Mouse (Mus musculus) thymus, postnatal 0 days (tissue): ENCODE data around the gene Abcb1a. TPM values are rescaled to one million over a fixed set of nuclear protein-coding genes. Genes with fewer than 3 reads are reported as not detected.

Experiments used
- DNase-seq: peaks from one replicate; pipeline ENCODE4 v3.0.0-alpha.2; 2015; ENCODE audit warnings: low spot score
- polyA plus RNA-seq: library from polyadenylated mRNA; unstranded; fragments of >200 nt; fragmentation: Nextera tagmentation; extraction: Ambion mirVana; gene quantifications from 2 replicates; pipeline ENCODE4 v1.2.1, GENCODE M21; 2015

Gene Abcb1a
- 0.36 and 0.41 TPM in 2 replicates for polyA plus RNA-seq

DNA sequence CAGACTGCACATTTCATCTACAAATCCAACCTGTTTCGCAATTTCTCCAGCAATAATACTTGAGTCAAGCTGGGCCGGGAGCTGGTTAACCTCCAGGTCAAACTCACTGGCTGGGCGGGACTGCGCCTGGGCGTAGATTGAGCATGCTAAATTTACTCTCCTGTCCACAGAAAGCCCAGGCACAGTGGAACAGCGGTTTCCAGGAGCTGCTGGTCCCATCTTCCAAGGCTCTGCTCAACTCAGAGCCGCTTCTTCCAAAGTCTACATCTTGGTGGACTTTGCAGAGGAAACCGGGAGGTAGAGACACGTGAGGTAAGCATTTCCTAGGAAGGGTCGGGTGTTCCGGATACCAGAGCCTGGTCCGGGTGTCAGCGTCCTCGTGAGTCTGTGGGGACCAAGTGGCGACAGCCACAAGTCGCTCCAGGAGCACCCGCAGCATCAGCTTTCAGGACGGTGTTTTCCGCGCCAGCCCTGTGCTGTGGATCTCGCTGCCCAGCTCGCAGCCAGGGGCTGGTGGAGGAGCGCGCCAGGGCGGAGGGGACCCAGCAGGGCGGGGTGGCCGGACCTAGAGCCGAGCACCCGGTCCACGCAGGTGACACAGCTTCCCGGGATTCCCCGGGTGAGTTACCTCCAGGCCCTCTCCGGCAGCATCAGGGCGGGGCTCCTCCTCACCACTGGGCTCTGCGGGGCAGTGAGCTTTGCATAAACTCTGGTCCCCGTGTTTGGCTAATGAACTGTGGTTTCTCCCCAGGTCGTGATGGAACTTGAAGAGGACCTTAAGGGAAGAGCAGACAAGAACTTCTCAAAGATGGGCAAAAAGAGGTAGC, at the start of gene Abcb1a:
TSS of gene Abcb1a (plus strand) at position 167 of the 827 bp plus-strand sequence.
- DNase-seq, result no peak

GRCm38 (mm10) chr5:8622071-8622595, 37.7 kb upstream of the Abcb1a start:
- no peak for DNase-seq

DNA sequence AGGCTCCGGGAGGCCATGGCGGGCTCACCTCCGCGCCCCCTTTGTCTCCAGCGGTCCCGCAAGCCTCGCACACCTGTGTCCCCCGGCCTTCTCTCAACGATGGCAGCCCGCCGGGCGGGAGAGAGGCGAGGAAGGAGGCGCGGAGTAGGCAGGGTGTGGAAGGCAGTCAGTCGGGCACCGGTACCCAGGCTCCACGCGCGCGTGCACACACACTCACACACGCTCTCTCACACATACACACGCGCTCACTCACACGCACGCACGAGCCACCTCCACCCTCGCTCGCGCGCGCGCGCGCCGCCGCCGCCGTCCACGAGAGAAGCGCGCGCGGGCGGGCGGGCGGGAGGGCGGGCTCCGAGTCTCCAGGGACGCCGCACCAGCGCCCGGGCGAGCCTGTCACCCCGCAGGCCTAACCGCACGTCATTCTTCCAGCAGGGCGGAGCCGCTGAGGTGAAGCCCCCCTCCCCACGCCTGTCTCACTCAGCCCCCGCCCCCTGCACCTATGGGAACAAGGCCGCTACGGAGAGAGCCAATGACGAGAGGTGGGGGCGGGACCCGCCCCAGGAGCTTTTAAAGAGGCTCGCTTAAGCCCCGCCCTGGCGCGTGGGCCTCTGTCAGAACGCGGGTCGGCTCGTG, 37.2 kb upstream of the Abcb1a start, which contains the start of gene Rundc3b:
TSS of gene Rundc3b (minus strand) at position 357 of the 636 bp plus-strand sequence.
- DNase-seq, result peak; percentile 96

DNA sequence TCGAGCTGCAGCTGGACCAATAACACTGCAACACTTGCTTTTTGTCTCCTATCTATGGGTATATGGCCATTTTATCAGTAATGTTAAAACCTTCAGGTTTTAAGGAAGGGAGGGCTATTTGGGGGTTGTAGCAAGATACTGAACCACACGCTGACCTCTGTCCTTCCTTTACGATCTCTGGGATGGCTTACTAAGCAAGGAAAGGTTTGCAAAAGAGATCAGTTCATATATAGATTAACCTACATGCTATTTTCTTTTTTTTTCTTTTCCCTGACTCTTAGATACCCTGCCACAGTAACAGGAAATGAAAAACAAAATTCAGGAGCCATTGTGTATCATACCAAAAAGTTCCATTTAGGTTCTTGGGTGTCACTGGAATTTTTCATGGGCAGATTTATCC, 27.0 kb upstream of the Abcb1a start:
- no peak for DNase-seq

GRCm38 (mm10) chr5:8634489-8634975, 25.3 kb upstream of the Abcb1a start:
- DNase-seq, result no peak

- DNase-seq, result no peak
Observed at GRCm38 (mm10) chr5:8648300-8648699, 11.6 kb upstream of the Abcb1a start.

GRCm38 (mm10) chr5:8648774-8649173, 11.1 kb upstream of the Abcb1a start:
- no peak for DNase-seq

- no peak for DNase-seq
Observed at GRCm38 (mm10) chr5:8652085-8652484, 7.8 kb upstream of the Abcb1a start.

GRCm38 (mm10) chr5:8660738-8661151, 868 bp downstream of the Abcb1a start:
- DNase-seq, result no peak

- no peak for DNase-seq
Observed at GRCm38 (mm10) chr5:8664678-8665077, 4.8 kb downstream of the Abcb1a start.

GRCm38 (mm10) chr5:8667758-8668474, 8.0 kb downstream of the Abcb1a start:
- DNase-seq, result no peak

DNA sequence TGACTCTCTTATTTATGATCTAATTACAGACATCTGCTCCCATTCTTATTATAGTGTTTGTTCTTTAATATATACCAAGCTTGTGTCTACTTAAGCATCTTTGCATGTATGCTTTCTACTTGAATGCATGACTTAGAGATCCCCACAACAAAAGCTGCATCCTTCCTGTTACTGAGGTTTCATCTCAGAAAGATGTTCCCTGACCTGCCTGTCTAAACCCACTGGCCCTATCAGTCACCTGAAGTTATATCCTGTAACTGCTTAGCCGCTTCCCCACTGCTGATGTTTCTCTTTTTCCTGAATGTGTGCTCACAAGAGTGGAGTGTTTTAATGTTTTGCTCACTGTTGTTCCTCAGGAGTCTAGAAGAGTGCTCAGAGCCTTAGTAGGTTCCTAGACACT, 9.7 kb downstream of the Abcb1a start:
- no peak for DNase-seq

DNA sequence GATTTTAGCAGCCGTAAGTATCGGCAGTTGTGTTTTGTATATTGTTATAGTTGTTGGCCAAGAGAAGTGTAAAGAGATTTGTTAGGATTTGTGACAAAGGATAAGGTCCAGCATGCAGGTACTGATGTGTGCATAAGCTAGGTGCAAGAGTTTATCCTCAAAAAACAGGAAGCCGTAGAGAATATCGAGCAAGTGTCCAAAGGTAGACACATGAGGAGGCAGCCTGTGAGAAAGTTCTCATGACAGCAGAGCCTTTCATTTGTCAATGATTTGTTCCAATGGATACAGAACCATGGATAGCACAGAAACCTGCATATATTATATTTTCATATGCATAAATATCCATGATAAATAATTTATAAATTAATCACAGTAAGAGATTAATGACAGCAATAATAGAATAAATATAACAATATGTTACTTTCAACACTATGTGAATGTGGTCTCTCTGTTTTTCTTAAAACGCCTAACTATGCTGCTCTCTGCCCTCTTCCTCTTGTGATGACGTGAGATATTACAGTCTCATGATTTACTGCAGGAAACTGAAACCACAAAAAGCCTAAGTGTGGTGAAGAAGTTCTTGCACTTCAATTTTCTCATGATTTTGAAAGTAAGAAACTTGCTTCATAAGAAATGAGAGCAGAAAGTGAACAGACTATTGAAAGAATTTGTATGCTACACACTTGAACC, 15.5 kb downstream of the Abcb1a start:
- DNase-seq, result peak; percentile 73

DNA sequence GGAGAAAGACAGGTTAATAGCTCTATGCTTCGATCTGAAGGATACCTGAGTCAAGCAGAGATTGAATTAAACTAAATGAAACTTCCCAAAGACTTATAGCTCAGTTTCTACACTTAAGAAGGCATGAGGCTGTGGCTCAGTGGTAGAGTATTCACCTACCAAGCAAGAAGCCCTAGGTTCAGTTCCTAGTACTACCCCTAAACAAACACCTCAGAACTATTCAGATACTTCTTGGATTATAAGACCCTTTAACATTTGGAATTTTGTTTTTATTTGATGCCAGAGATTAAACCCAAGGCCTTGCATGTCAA, 16.0 kb downstream of the Abcb1a start:
- no peak for DNase-seq

- no peak for DNase-seq
Observed at GRCm38 (mm10) chr5:8681166-8681565, 21.3 kb downstream of the Abcb1a start.

GRCm38 (mm10) chr5:8683686-8684085, 23.8 kb downstream of the Abcb1a start:
- DNase-seq, result no peak

DNA sequence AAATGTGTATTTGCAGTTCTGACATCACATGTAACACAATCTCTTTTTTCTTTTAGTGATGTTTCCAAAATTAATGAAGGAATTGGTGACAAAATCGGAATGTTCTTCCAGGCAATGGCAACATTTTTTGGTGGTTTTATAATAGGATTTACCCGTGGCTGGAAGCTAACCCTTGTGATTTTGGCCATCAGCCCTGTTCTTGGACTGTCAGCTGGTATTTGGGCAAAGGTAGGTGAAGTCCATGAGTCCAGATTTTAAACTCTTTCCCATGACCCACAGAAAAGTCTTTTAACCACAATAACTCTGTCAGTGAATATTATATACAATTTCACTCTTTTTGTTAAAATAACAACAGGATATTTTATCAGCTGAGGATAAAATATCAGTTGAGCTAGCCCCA, 26.2 kb downstream of the Abcb1a start:
- no peak for DNase-seq

DNA sequence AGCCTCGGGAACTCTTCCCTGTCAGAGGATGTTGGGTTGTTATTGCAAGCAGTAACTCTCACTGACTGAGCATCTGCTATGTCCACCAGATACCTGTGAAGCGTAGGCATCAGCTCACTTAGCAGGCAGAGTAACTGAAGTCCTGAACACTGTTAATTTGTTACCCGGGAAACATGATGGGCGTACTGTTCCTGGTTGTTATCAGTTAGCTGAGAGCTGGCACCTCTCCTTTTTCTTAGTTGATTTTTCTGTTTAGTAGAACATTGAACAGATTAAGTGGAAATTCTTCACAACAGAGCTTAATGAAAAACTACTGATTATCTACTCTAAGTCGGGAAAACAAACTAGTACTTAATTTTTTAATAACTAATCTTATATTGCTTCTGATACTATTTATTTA, 27.7 kb downstream of the Abcb1a start:
- DNase-seq, result no peak

DNA sequence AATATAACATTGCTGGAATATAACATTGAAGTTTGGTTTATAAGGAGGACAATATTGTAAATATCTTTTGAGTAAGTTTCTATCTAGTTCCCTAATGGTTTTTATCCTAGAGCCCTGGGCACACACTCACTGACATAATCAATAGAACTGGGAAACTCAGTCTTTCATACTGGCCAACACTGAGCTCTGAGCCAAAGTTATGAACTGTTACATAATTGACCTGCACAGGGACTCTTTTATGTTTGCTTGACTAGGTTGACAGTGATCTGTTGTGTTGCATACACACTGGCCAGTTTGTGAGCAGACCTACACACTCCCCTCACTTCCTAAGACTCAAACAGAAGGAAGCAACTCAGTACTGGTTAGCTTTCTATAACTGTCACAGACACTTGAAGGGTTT, 56.2 kb downstream of the Abcb1a start:
- no peak for DNase-seq

DNA sequence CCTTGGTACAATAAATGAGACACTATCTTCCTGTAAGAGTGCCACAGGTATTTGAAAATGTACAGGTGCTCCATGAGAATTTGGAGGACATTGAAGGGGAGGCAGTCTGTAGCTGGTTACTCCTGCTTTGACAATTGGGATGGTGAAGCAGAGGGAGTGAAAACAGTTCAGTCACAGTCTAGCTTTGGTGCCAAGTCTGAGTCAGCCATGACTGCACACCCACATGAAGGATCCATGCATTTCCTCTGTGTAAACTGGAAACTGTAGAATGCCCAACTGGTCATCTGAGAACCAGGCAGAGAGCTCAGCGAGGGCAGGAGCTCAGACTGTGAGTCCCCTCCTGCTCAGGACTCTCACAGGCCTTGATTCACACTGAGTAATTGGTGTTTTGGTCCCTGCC, 59.7 kb downstream of the Abcb1a start:
- no peak for DNase-seq

GRCm38 (mm10) chr5:8722224-8722623, 62.3 kb downstream of the Abcb1a start:
- DNase-seq, result no peak
